Mouse (Mus musculus) midbrain, embryonic 14.5 days (tissue): ENCODE results near the gene Fam163a. TPM values are rescaled to one million over a fixed set of nuclear protein-coding genes. Genes with fewer than 3 reads are reported as not detected.

Experiments
- ATAC-seq: fragments of 200-750 bp; cut with Nextera tagmentation; 2 replicates; pipeline ENCODE4 v1.8.0; 2017; ENCODE audit warnings: moderate number of reproducible peaks, moderate library complexity; ENCODE audit not compliant: low FRiP score, low TSS enrichment
- DNase-seq: peaks from one replicate; pipeline ENCODE4 v3.0.0-alpha.2; 2015
- H3K27ac ChIP-seq: fragments of 300-500 bp; sonication (generic); replicated peaks from 2 replicates; pipeline ENCODE4 v1.5.1; 2014; ENCODE audit warnings: mild to moderate bottlenecking, low read depth, low read length, moderate library complexity
- H3K27me3 ChIP-seq: fragments of 300-500 bp; sonication (generic); 2 replicates; pipeline ENCODE4 v1.6.1; 2014; ENCODE audit warnings: low read length, control low read depth, mixed read lengths; ENCODE audit not compliant: control insufficient read depth, insufficient read depth
- H3K36me3 ChIP-seq: fragments of 300-500 bp; sonication (generic); 2 replicates; pipeline ENCODE4 v1.6.1; 2014; ENCODE audit warnings: low read length, control low read depth; ENCODE audit not compliant: control insufficient read depth, insufficient read depth
- H3K4me1 ChIP-seq: fragments of 300-500 bp; sonication (generic); 2 replicates; pipeline ENCODE4 v1.6.1; 2014; ENCODE audit warnings: mild to moderate bottlenecking, antibody characterized with exemption, low read length, control low read depth; ENCODE audit not compliant: control insufficient read depth, insufficient read depth
- H3K4me2 ChIP-seq: fragments of 300-500 bp; sonication (generic); 2 replicates; pipeline ENCODE4 v1.6.1; 2014; ENCODE audit warnings: mild to moderate bottlenecking, low read length, moderate library complexity
- H3K4me3 ChIP-seq: fragments of 300-500 bp; sonication (generic); replicated peaks from 2 replicates; pipeline ENCODE4 v1.5.1; 2014; ENCODE audit warnings: low read depth, low read length
- H3K9ac ChIP-seq: fragments of 300-500 bp; sonication (generic); replicated peaks from 2 replicates; pipeline ENCODE4 v1.6.1; 2014; ENCODE audit warnings: mild to moderate bottlenecking, low read length, moderate library complexity
- H3K9me3 ChIP-seq: fragments of 300-500 bp; sonication (generic); 2 replicates; pipeline ENCODE4 v1.6.1; 2016; ENCODE audit warnings: low read length, control low read depth, mixed read lengths; ENCODE audit not compliant: control insufficient read depth
- WGBS: fragments of 180-500 bp; shearing (Covaris S2); extraction: QIAGEN DNeasy Blood & Tissue Kit; methylation state at CpG from one replicate; pipeline ENCODE4 v1.1.7; 2014; 5-methylcytosine and 5-hydroxymethylcytosine counted together
- polyA plus RNA-seq: library from polyadenylated mRNA; unstranded; fragments of >200 nt; fragmentation: Nextera tagmentation; extraction: Ambion mirVana; gene quantifications from 2 replicates; pipeline ENCODE4 v1.2.1, GENCODE M21; 2014

Fam163a gene
- polyA plus RNA-seq, 1 experiment from 2014 or later, result 7.4 TPM

DNA sequence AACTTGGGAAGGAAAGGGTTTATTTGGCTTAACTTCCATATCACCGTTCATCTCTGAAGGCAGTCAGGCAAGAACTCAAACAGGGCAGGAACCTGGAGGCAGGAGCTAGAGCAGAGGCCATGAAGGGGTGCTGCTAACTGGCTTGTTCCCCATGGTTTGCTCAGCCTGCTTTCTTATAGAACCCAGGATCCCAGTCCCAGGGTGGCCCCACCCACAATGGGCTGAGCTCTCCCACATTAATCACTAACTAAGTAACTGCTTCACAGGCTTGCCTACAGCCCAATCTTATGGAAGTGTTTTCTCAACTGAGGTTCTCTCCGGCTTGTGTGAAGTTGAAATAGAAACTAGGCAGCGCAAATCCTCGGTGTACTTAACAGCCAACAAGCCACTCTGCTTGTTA, 23.9 kb upstream of the Fam163a start:
- WGBS, result 91% methylated on average over 4 of the region's 4 CpGs
- no peak for DNase-seq
- H3K4me2 ChIP-seq, result no peak overlapping the region
- ATAC-seq, result no peak
- H3K9ac ChIP-seq, result no peak overlapping the region
- H3K36me3 ChIP-seq, result no peaks in the 10 kb centered on the region
- H3K4me3 ChIP-seq, result no peak overlapping the region
- no peaks in the 10 kb centered on the region for H3K9me3 ChIP-seq
- no peak overlapping the region for H3K27ac ChIP-seq
- peaks cover 10% of the 10 kb centered on the region; the same call in 1 of the 2 replicates for H3K4me1 ChIP-seq
- H3K27me3 ChIP-seq, result no peaks in the 10 kb centered on the region

DNA sequence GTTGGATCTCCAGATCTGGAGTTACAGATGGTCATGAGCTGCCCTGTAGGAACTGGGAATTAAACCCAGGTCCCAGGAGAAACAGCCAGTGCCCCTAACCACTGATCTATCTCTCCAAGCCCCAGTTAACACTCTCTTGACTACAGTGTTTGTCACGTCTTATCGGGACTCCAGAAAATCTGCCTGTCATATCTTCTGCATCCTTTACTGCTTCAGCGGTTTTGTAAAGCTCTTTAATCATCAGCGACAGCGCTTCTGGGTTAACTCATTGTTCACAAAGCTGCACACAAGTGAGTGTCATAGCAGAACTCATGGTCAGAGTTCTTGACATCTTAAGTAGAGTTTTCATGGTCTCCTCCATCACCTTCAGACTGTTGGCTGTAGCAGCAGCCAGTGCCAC, 22.1 kb upstream of the Fam163a start:
- no peak overlapping the region for H3K4me2 ChIP-seq
- WGBS, result 55% methylated on average over 5 of the region's 5 CpGs
- no peak overlapping the region for H3K27ac ChIP-seq
- no peak overlapping the region for H3K4me3 ChIP-seq
- H3K27me3 ChIP-seq, result no peaks in the 10 kb centered on the region
- ATAC-seq (no peak), DNase-seq (no peak)
- H3K9ac ChIP-seq, result no peak overlapping the region
- no peaks in the 10 kb centered on the region for H3K9me3 ChIP-seq
- H3K36me3 ChIP-seq, result no peaks in the 10 kb centered on the region
- peaks cover 23% of the 10 kb centered on the region for H3K4me1 ChIP-seq

DNA sequence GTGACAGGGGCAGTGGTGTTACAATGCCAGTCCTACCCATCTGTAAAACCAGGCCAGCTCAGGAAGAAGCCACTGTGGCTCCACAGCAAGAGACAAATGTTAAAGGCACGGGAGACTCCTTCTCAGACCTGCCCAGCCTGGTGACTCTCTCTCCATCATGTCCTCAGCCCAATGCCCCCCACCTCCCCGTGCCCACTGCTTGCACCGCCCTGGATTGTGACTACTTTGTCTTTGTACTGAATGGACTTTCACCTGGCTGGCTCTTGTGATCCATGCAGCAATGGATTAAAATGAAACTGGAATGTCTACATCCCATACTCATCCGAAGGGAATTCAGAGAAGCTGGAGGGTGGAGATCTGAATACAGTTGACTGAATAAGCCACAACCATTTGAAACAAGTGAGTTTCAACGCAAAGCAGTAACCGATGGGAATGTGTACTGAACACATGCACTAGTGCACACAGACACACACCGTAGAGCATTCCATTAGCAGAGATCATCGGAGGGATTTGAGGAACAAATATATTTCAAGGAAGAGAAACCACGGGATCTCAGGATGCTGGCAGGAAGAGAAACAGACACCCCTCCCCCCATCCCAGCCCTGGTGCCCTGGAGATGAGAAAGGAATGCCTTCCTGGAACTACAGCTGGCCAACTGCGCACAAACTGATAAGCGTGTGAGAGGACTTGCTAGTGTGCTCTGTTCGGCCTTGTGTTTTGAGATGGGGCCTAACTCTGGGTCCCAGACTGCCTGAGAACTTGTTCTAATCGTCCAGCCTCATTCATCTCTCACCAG, 17.6 kb upstream of the Fam163a start:
- DNase-seq (peak; percentile 64), ATAC-seq (peak; percentile 60; the same call in 1 of the 2 replicates)
- Histone ChIP-seq H3K36me3 (no peaks in the 10 kb centered on the region), H3K27me3 (no peaks in the 10 kb centered on the region), H3K4me2 (no peak overlapping the region), H3K9me3 (no peaks in the 10 kb centered on the region), H3K4me1 (peaks cover 18% of the 10 kb centered on the region), H3K27ac (peak overlapping the region; percentile 49; the same call in 1 of the 2 replicates), H3K4me3 (no peak overlapping the region), H3K9ac (no peak overlapping the region)
- WGBS, result 21% methylated on average over 13 of the region's 13 CpGs

DNA sequence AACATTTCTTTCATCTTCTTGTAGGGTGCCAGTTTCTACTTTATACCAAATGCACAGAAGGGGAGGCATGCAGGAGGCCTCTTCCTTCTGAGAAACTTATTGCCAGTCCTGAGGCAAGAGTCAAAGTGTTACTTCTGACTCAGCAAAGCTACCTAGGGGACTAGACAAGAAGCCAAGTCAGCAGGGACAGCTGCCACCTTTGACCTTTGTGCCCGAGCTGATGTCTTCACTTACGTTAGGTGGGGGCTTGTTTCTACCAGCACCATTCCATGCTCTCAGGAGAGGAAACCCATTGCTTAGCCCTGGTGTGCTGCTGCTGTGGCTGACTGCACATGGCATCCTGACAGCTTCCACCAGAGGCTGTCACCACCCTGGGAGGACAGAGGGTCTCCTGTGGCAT, 16.5 kb upstream of the Fam163a start:
- no peak overlapping the region for H3K4me2 ChIP-seq
- no peaks in the 10 kb centered on the region for H3K9me3 ChIP-seq
- H3K27ac ChIP-seq, result no peak overlapping the region
- no peak for DNase-seq
- ATAC-seq, result no peak
- H3K4me1 ChIP-seq, result peaks cover 18% of the 10 kb centered on the region
- no peaks in the 10 kb centered on the region for H3K27me3 ChIP-seq
- H3K36me3 ChIP-seq, result no peaks in the 10 kb centered on the region
- no peak overlapping the region for H3K4me3 ChIP-seq
- WGBS, result 40% methylated on average over 2 of the region's 2 CpGs
- no peak overlapping the region for H3K9ac ChIP-seq

DNA sequence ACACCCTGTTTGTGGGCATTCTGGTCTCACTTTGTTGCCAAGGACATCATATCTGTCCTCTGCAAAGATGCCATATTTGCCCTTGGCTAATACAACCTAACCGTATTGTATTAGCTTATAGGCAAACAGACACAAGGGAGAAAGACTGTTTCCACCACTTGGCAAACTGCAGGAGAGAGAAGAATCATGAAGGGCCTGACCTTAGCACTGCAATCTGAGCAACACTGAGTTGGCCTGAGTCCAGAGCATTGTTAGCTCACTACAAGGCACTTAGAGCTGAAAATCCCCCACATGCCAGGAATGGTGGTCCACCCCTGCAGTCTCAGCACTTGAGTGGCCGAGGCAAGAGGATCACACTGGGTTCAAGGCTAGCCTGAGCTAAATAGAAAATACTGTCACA, 13.7 kb upstream of the Fam163a start:
- H3K4me1 ChIP-seq, result peaks cover 18% of the 10 kb centered on the region
- 85% methylated on average over 2 of the region's 2 CpGs for WGBS
- no peaks in the 10 kb centered on the region for H3K27me3 ChIP-seq
- no peak overlapping the region for H3K4me3 ChIP-seq
- no peak overlapping the region for H3K9ac ChIP-seq
- H3K4me2 ChIP-seq, result no peak overlapping the region
- H3K9me3 ChIP-seq, result no peaks in the 10 kb centered on the region
- H3K27ac ChIP-seq, result no peak overlapping the region
- no peaks in the 10 kb centered on the region for H3K36me3 ChIP-seq
- ATAC-seq (no peak), DNase-seq (no peak)

DNA sequence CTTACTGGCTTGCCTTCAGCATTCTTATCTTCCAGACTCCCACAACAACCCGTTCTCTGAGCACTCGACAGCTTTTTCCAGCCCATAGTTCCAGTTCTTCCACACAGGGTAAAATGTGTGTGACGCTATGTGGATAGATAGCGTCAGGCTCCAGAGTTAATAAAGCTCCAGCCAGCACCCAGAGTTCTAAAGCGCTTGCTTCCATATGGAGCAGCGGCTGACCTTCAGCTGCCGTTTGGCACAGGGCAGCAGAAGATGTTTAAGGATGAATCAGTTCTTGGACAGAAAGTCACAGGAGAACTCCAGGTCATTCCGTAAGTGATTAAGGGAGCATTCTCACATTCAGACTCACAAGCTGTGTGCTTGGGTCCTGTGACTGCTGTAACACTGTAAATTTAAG, 13.1 kb upstream of the Fam163a start:
- Histone ChIP-seq H3K4me2 (no peak overlapping the region), H3K9ac (no peak overlapping the region)

DNA sequence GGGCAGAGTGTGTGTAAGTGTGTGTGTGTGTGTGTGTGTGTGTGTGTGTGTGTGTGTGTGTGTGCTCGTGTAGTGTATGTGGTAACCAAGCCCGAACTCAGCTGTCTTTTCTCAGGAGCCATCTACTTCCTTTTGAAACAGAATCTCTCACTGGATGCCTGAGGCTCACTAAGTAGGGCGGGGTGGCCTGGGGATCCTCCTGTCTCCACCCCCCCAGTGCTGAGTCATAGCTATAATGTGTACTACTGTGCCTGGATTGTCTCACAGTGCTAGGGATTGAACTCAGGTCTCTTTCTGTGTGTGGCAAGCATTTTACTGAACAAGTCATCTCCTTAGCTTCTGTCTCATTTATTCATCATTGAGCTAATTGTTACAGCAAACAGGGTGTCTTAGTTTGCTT, 12.6 kb upstream of the Fam163a start:
- H3K9ac ChIP-seq, result no peak overlapping the region
- H3K27me3 ChIP-seq, result no peaks in the 10 kb centered on the region
- no peaks in the 10 kb centered on the region for H3K9me3 ChIP-seq
- DNase-seq (no peak), ATAC-seq (no peak)
- WGBS, result 76% methylated on average over 3 of the region's 3 CpGs
- no peak overlapping the region for H3K27ac ChIP-seq
- no peaks in the 10 kb centered on the region for H3K36me3 ChIP-seq
- no peak overlapping the region for H3K4me3 ChIP-seq
- no peak overlapping the region for H3K4me2 ChIP-seq
- H3K4me1 ChIP-seq, result peaks cover 10% of the 10 kb centered on the region

More for the DNA sequence above, 13.1 kb upstream of the Fam163a start:
- H3K9me3 ChIP-seq, result no peaks in the 10 kb centered on the region
- 82% methylated on average over 8 of the region's 8 CpGs for WGBS
- no peak overlapping the region for H3K27ac ChIP-seq
- no peak overlapping the region for H3K4me3 ChIP-seq
- ATAC-seq, result no peak
- peak; percentile 6 for DNase-seq
- no peaks in the 10 kb centered on the region for H3K36me3 ChIP-seq
- H3K4me1 ChIP-seq, result peaks cover 16% of the 10 kb centered on the region
- H3K27me3 ChIP-seq, result no peaks in the 10 kb centered on the region

DNA sequence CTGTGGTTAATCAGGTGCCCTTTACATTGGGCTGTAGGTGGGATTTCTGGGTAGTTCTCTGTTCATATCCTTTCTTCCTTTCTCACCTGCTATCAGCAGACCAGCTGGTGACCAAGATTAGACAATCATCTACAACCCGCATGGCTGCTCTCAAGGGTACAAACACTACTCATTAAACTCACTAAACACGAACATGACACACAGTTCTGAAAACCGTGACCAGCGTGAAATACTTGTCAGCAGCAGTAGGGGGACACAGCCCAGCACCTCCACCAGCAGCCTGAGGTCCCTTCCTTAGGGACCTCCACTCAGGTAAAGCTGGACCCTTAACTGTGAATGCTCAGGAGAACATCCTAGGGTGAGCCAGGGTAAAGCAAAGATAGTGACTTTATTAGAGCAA, 11.4 kb upstream of the Fam163a start:
- Histone ChIP-seq H3K4me1 (no peaks in the 10 kb centered on the region), H3K36me3 (no peaks in the 10 kb centered on the region), H3K27me3 (no peaks in the 10 kb centered on the region), H3K9ac (no peak overlapping the region), H3K4me3 (no peak overlapping the region), H3K27ac (no peak overlapping the region), H3K4me2 (no peak overlapping the region), H3K9me3 (no peaks in the 10 kb centered on the region)
- ATAC-seq, result no peak
- no peak for DNase-seq
- WGBS, result 59% methylated on average over 4 of the region's 4 CpGs

DNA sequence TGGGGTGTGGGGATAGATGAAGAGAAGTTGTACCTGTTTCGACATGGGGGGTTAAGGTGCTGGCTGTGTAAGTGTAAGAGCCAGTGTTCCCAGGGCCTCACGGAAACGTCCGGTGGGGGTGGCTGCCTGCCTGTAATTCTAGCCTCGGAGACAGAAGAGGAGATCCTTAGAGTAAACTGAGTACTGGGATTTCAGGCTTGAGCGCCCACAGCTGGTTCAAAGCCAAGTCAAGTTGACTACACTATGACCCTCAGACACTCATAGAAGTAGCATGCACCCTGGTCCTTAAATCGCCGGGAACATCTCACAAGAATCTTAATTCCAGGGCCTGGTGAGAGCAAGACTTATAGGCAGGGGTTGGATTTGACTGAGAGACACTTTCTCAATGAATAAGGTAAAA, 9.8 kb upstream of the Fam163a start:
- H3K9ac ChIP-seq, result no peak overlapping the region
- no peak overlapping the region for H3K27ac ChIP-seq
- no peak for DNase-seq
- no peak overlapping the region for H3K4me2 ChIP-seq
- no peaks in the 10 kb centered on the region for H3K27me3 ChIP-seq
- no peaks in the 10 kb centered on the region for H3K9me3 ChIP-seq
- H3K4me1 ChIP-seq, result no peaks in the 10 kb centered on the region
- no peaks in the 10 kb centered on the region for H3K36me3 ChIP-seq
- ATAC-seq, result no peak
- 80% methylated on average over 8 of the region's 8 CpGs for WGBS
- no peak overlapping the region for H3K4me3 ChIP-seq
